Mouse (Mus musculus): ENCODE data around the gene Ctdnep1. TPM values are rescaled to one million over a fixed set of nuclear protein-coding genes. Genes with fewer than 3 reads are reported as not detected.

The Ctdnep1 gene
- polyA plus RNA-seq, 1 experiment, result not detected

DNA sequence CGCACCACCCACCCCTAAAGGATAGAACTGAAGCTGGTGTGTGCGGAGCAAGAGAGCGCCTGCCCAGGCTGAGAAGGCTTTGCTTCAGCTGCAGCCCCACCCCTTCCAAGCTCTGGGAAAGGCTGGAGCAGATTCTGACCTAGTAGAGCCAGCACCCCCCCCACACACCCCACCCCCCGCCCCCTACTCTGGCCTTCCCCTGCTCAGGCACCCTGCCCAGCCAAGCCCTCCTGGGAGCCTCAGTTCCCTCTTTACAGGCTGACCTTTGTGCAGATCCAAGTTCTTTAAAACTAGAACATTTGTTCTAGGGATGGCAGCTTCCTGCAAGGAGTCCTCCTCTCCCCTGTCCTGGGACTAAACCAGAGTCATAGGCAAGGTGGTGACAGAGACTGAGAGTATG lies 43.6 kb upstream of the Ctdnep1 start:
- H3K27ac ChIP-seq (ENCODE audit: insufficient read depth, low read depth, low read length), result no peak overlapping the region
- no peak for TF ChIP-seq POLR2A (IDR thresholded peaks at IDR 0.05; ENCODE audit: insufficient read depth, low read depth, low read length)
- TF ChIP-seq CTCF (IDR thresholded peaks at IDR 0.05; ENCODE audit: insufficient read depth, low read depth, low read length), result no peak
- 41% methylated on average over 4 of the region's 4 CpGs for WGBS
- H3K4me1 ChIP-seq (ENCODE audit: control insufficient read depth, insufficient read depth, low read length), result peaks cover 17% of the 10 kb centered on the region
- H3K4me3 ChIP-seq (ENCODE audit: insufficient read depth, low read depth, low read length), result no peak overlapping the region

DNA sequence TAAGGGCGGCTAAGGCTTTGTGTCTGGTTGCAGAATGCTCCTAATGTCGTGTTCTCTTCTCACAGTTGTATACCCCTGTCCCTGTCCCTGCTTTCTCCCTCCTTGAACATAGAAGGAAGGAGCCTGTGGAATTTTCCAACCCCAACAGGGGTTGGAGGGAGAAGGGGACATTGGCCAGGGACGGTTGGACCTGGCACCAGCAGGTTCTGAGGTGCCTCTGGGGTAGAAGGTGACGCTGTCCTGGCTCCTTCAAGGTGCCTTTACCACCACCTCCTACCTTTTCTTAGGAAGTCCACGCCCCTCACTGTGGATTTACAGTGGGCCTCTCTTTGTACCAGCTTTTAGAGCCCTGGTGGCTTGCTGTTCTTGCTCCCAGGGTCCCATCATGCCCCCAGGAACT lies 43.1 kb upstream of the Ctdnep1 start:
- peaks cover 17% of the 10 kb centered on the region for H3K4me1 ChIP-seq (ENCODE audit: control insufficient read depth, insufficient read depth, low read length)
- H3K4me3 ChIP-seq (ENCODE audit: insufficient read depth, low read depth, low read length), result no peak overlapping the region
- TF ChIP-seq CTCF (IDR thresholded peaks at IDR 0.05; ENCODE audit: insufficient read depth, low read depth, low read length) (no peak), POLR2A (IDR thresholded peaks at IDR 0.05; ENCODE audit: insufficient read depth, low read depth, low read length) (no peak)
- WGBS, result 77% methylated on average over 5 of the region's 5 CpGs
- H3K27ac ChIP-seq (ENCODE audit: insufficient read depth, low read depth, low read length), result no peak overlapping the region

DNA sequence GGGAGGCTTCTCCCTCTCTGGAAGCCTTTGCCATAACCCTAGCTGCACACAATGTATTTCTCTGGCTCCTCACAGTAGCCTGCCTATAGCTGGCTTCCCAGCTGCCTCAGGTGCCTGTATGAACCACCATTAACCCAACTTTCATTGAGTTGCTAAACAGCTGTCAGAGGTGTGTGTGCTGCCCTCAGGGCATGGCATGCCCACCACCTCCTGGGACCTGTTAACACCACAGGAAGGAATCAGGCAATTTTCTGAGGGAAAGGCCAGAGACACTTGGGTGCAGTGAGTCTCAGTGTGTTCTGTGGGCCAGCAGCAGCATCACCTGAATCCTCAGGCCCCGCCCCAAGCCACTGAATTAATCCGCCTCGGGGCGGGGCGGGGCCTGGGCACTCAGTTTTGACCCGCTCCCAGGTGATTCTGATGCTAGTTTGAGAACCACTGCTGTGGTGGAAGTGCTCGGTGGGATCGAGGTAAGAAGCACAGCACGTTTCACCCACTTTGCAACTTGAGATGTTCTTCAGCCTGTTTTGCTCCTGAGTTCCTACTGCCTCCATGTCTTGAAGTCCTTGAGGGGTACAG lies 42.5 kb upstream of the Ctdnep1 start:
- peaks cover 17% of the 10 kb centered on the region for H3K4me1 ChIP-seq (ENCODE audit: control insufficient read depth, insufficient read depth, low read length)
- 49% methylated on average over 9 of the region's 9 CpGs for WGBS
- no peak overlapping the region for H3K4me3 ChIP-seq (ENCODE audit: insufficient read depth, low read depth, low read length)
- no peak overlapping the region for H3K27ac ChIP-seq (ENCODE audit: insufficient read depth, low read depth, low read length)
- TF ChIP-seq CTCF (IDR thresholded peaks at IDR 0.05; ENCODE audit: insufficient read depth, low read depth, low read length), result no peak
- TF ChIP-seq POLR2A (IDR thresholded peaks at IDR 0.05; ENCODE audit: insufficient read depth, low read depth, low read length), result no peak

DNA sequence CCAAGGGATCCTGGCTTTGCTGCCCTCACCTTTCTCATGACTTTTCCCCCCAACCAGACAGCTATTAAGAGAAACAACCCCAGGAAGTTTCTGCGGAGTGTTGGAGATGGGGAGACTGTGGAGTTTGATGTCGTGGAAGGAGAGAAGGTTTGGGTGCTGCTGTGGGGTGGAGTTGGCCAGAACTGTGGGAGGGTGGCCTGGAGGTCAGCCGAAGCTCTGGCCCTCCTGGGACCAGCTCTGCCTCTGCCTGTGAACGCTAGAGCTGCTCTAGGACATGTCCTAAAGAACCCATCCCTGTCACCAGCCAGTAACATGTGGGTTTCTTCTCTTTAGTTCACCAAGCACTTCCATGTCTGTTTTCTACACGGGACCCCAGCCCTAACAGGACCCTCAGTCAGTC lies 41.8 kb upstream of the Ctdnep1 start:
- Histone ChIP-seq H3K4me1 (ENCODE audit: control insufficient read depth, insufficient read depth, low read length) (peaks cover 17% of the 10 kb centered on the region), H3K4me3 (ENCODE audit: insufficient read depth, low read depth, low read length) (no peak overlapping the region), H3K27ac (ENCODE audit: insufficient read depth, low read depth, low read length) (no peak overlapping the region)
- TF ChIP-seq POLR2A (IDR thresholded peaks at IDR 0.05; ENCODE audit: insufficient read depth, low read depth, low read length) (no peak), CTCF (IDR thresholded peaks at IDR 0.05; ENCODE audit: insufficient read depth, low read depth, low read length) (no peak)
- WGBS, result 76% methylated on average over 5 of the region's 5 CpGs

DNA sequence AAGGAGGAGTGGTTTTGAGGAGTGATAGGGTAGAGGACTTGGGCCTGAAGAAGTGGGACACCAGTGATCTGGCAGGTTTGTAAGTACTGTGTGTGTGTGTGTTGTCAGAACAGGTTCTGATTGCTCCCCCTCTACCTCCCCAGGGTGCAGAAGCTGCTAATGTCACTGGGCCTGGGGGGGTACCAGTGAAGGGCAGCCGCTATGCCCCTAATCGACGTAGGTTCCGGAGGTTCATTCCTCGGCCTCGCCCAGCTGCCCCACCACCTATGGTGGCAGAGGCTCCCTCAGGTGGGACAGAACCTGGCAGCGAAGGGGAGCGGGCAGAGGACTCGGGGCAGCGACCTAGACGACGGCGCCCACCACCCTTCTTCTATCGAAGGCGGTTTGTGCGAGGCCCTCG lies 41.2 kb upstream of the Ctdnep1 start:
- H3K4me3 ChIP-seq (ENCODE audit: insufficient read depth, low read depth, low read length), result no peak overlapping the region
- WGBS, result 95% methylated on average over 17 of the region's 17 CpGs
- TF ChIP-seq POLR2A (IDR thresholded peaks at IDR 0.05; ENCODE audit: insufficient read depth, low read depth, low read length) (no peak), CTCF (IDR thresholded peaks at IDR 0.05; ENCODE audit: insufficient read depth, low read depth, low read length) (no peak)
- H3K27ac ChIP-seq (ENCODE audit: insufficient read depth, low read depth, low read length), result no peak overlapping the region
- H3K4me1 ChIP-seq (ENCODE audit: control insufficient read depth, insufficient read depth, low read length), result peaks cover 15% of the 10 kb centered on the region

DNA sequence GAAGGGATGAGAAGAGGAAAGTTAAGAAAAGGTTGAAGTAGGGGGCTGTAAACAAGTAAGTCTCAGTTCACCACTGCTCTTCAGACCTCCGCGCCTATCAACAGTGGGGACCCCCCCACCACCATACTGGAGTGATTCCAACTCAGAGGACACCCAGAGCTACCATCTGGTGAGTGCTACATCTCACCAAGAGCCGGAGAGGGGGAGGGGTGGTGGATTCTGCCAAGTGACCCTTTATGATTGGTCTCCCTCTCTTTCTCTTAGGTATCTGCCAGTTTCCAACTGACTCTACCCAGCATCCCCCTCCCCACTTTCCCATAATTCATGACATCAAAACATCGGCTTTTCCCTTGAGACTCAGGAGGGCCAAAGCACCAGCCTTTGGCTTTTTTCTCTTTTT lies 40.0 kb upstream of the Ctdnep1 start:
- peaks cover 6% of the 10 kb centered on the region for H3K4me1 ChIP-seq (ENCODE audit: control insufficient read depth, insufficient read depth, low read length)
- no peak for TF ChIP-seq POLR2A (IDR thresholded peaks at IDR 0.05; ENCODE audit: insufficient read depth, low read depth, low read length)
- TF ChIP-seq CTCF (IDR thresholded peaks at IDR 0.05; ENCODE audit: insufficient read depth, low read depth, low read length), result no peak
- no peak overlapping the region for H3K4me3 ChIP-seq (ENCODE audit: insufficient read depth, low read depth, low read length)
- no peak overlapping the region for H3K27ac ChIP-seq (ENCODE audit: insufficient read depth, low read depth, low read length)
- 80% methylated on average over 4 of the region's 4 CpGs for WGBS

DNA sequence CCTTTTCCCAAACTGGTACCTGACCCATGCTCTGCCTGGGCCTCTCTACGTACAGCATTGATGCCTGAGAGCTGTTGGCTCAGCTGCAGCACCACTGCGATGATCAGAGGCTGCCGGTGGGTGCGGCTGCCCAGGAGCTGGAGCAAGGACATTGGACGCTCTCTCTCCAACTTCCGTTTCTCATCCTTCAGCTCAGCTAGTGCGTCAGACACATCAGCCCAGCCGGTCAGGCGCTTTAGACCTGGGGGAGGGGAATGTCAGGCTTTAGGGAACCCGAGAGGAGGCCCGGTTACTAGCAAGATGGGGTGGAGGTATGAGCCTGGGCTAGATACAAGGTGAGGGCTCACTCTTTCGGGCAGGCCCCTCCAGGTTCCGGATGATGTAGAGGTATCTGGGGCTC lies 35.7 kb upstream of the Ctdnep1 start:
- Histone ChIP-seq H3K4me3 (ENCODE audit: insufficient read depth, low read depth, low read length) (no peak overlapping the region), H3K27ac (ENCODE audit: insufficient read depth, low read depth, low read length) (no peak overlapping the region), H3K4me1 (ENCODE audit: control insufficient read depth, insufficient read depth, low read length) (peaks cover 11% of the 10 kb centered on the region)
- WGBS, result 92% methylated on average over 13 of the region's 13 CpGs
- no peak for TF ChIP-seq POLR2A (IDR thresholded peaks at IDR 0.05; ENCODE audit: insufficient read depth, low read depth, low read length)
- TF ChIP-seq CTCF (IDR thresholded peaks at IDR 0.05; ENCODE audit: insufficient read depth, low read depth, low read length), result no peak

DNA sequence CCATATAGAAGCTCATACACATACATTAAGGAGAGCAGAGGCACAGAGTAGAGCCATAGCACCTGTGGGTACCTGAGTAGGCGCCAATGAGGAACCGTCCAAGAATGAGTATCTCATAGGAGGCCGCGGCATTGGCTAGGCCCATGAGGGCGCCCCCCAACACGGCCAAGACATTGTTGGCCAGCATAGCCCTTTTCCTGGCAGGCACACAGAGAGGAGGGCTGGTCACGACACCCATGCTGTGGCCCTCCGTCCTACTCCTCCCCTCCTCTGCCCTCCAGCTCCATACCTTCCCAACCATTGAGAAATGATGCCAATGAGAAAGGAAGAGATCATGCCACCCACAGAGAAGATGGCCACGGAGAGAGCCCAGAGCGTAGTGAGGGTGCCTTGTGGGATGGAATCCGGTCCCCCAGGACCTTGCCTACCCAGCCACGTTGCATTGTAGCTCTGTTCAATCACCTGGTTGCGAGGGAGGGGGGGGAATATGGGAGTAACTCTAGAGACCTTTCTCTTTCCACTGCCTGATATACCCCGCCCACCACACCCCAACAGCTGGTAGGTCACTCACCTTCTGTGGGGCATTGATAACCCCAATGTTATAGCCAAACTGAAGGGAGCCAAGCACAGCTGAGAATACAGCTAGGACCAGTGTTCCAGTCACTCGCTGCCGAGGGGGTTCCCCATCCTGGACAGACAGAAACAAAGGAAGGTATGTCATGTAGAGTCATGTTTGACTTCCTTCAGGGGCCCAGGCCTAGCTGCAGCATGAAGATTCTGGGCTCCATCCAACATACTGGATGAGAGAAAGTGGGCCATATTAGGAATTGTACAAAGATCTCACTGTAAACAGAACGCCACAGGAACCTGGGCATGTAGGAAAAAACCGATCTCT lies 34.7 kb upstream of the Ctdnep1 start:
- H3K4me1 ChIP-seq (ENCODE audit: control insufficient read depth, insufficient read depth, low read length), result peaks cover 11% of the 10 kb centered on the region
- TF ChIP-seq CTCF (IDR thresholded peaks at IDR 0.05; ENCODE audit: insufficient read depth, low read depth, low read length) (no peak), POLR2A (IDR thresholded peaks at IDR 0.05; ENCODE audit: insufficient read depth, low read depth, low read length) (no peak)
- 90% methylated on average over 18 of the region's 18 CpGs for WGBS
- H3K4me3 ChIP-seq (ENCODE audit: insufficient read depth, low read depth, low read length), result no peak overlapping the region
- H3K27ac ChIP-seq (ENCODE audit: insufficient read depth, low read depth, low read length), result no peak overlapping the region

DNA sequence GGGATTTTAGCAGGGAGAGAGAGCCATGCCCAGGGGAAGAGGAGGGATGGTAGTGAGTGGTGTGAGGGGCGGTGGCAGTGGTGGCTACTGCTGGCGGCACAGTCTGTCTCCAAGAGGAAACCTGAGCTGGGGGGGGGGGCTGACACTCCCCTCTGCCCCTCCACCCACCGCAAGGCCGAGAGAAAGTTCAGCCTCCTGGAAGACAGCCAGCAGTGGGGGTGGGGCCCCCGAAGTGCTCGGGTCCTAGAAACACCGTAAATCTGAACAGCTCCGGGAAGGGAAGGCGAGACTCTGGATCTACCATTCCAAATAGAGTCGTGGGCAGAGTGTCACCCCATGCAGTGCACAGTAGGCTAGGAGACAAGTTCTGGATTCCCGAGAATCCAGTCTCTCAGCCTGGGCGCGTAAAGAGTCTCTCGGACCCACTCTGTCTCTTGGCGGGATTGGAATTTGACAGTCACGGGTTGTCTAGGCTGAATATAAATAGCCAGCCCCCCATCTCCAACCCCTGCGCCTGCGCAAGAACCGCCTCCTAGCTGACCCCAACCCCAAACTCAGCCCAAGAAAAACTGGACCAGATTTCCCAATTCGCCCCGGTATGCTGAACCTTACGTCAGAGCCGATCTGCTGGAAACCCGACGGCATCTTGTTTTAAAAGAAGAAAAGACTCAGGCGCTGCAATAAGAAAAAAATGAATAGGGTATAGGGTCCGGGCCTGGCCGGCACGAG lies 33.5 kb upstream of the Ctdnep1 start:
- Histone ChIP-seq H3K27ac (ENCODE audit: insufficient read depth, low read depth, low read length) (no peak overlapping the region), H3K4me1 (ENCODE audit: control insufficient read depth, insufficient read depth, low read length) (peaks cover 11% of the 10 kb centered on the region), H3K4me3 (ENCODE audit: insufficient read depth, low read depth, low read length) (peak overlapping the region; percentile 20; the same call in 1 of the 2 replicates)
- WGBS, result 9% methylated on average over 29 of the region's 29 CpGs
- TF ChIP-seq CTCF (IDR thresholded peaks at IDR 0.05; ENCODE audit: insufficient read depth, low read depth, low read length) (no peak), POLR2A (IDR thresholded peaks at IDR 0.05; ENCODE audit: insufficient read depth, low read depth, low read length) (no peak)
